Mouse (Mus musculus) liver, embryonic 13.5 days (tissue): ENCODE data around the gene Spta1. TPM values are rescaled to one million over a fixed set of nuclear protein-coding genes. Genes with fewer than 3 reads are reported as not detected.

ENCODE experiments used
- ATAC-seq: fragments of 200-750 bp; cut with Nextera tagmentation; 2 replicates; pipeline ENCODE4 v1.8.0; 2017; ENCODE audit warnings: low read depth, mild to moderate bottlenecking, moderate number of reproducible peaks, moderate library complexity
- DNase-seq: peaks from one replicate; pipeline ENCODE4 v3.0.0; 2022
- H3K27ac ChIP-seq: fragments of 300-500 bp; sonication (generic); 2 replicates; pipeline ENCODE4 v1.5.1; 2015; ENCODE audit warnings: moderate library complexity, mild to moderate bottlenecking, inconsistent platforms
- H3K27me3 ChIP-seq: fragments of 300-500 bp; sonication (generic); 2 replicates; pipeline ENCODE4 v1.6.1; 2015; ENCODE audit warnings: mild to moderate bottlenecking, inconsistent platforms
- H3K36me3 ChIP-seq: fragments of 300-500 bp; sonication (generic); 2 replicates; pipeline ENCODE4 v1.6.1; 2015; ENCODE audit warnings: mild to moderate bottlenecking, inconsistent platforms
- H3K4me1 ChIP-seq: fragments of 300-500 bp; sonication (generic); replicated peaks from 2 replicates; pipeline ENCODE4 v1.6.1; 2015; ENCODE audit warnings: inconsistent platforms
- H3K4me2 ChIP-seq: fragments of 300-500 bp; sonication (generic); 2 replicates; pipeline ENCODE4 v1.6.1; 2015; ENCODE audit warnings: inconsistent platforms, mild to moderate bottlenecking, moderate library complexity
- H3K4me3 ChIP-seq: fragments of 300-500 bp; sonication (generic); replicated peaks from 2 replicates; pipeline ENCODE4 v1.5.1; 2015; ENCODE audit warnings: mild to moderate bottlenecking, inconsistent platforms
- H3K9ac ChIP-seq: fragments of 300-500 bp; sonication (generic); 2 replicates; pipeline ENCODE4 v1.6.1; 2015; ENCODE audit warnings: mild to moderate bottlenecking, inconsistent platforms
- H3K9me3 ChIP-seq: fragments of 300-500 bp; sonication (generic); replicated peaks from 2 replicates; pipeline ENCODE4 v1.6.1; 2016; ENCODE audit warnings: inconsistent platforms
- WGBS: fragments of 180-500 bp; shearing (Covaris S2); methylation state at CpG from one replicate; pipeline ENCODE4 v1.1.7; 2015; ENCODE audit not compliant: insufficient replicate concordance; 5-methylcytosine and 5-hydroxymethylcytosine counted together
- polyA plus RNA-seq: library from polyadenylated mRNA; unstranded; fragments of >200 nt; fragmentation: Nextera tagmentation; extraction: Ambion mirVana; gene quantifications from 2 replicates; pipeline ENCODE4 v1.2.1, GENCODE M21; 2015

The Spta1 gene
- polyA plus RNA-seq, 1 experiment from 2014 or later, result 25.7 TPM

DNA sequence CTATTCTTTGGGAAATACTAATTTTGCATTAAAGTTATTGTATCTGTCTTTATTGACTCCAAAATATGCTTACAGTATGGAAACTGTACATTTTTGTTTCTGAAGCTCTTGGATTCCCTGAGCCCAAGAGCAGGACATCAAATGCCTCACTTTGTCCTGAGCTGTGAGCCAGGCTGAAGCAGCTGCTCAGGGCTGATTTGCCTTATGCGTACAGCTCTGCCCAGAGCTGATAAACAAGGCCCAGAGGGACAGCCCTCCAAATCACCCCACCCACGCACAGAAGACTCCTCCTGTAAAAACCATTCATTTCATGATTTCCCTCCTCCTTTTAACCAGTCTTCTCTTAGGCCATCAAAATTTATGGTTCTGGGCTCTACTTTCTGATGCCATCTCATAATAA lies 1.0 kb upstream of the Spta1 start:
- Histone ChIP-seq H3K4me1 (peaks cover 44% of the 10 kb centered on the region), H3K27me3 (no peaks in the 10 kb centered on the region), H3K27ac (peak overlapping the region; percentile 99), H3K4me2 (peak overlapping the region; percentile 79), H3K4me3 (peak overlapping the region; percentile 49), H3K9ac (peak overlapping the region; percentile 73), H3K36me3 (peaks cover 18% of the 10 kb centered on the region), H3K9me3 (no peaks in the 10 kb centered on the region)
- DNase-seq (peak; percentile 82), ATAC-seq (peak; percentile 100)
- WGBS, result 6% methylated on average over 2 of the region's 2 CpGs

DNA sequence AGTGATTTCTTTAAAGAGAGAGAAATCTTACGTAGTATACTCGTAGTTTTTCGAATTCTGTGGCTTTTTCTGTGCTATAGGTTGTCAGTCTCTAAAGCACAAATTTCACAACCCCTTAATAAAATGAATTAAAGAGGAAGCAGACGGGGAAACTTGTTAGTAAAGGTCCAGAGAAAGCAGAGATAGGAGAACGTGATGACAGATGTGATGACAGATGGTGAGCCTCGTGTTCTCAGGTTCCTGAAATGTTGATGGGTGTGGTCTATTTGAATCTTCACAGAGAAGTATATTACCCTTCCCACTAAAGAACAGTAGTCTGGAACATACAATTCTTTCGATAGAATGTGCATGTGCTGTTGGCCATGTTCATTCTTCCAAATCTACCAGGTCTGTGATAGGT lies 32.1 kb downstream of the Spta1 start:
- no peak for DNase-seq
- 62% methylated on average over 7 of the region's 7 CpGs for WGBS
- H3K4me1 ChIP-seq, result no peaks in the 10 kb centered on the region
- no peaks in the 10 kb centered on the region for H3K27me3 ChIP-seq
- H3K27ac ChIP-seq, result no peak overlapping the region
- peaks cover 75% of the 10 kb centered on the region for H3K36me3 ChIP-seq
- no peaks in the 10 kb centered on the region for H3K9me3 ChIP-seq
- H3K4me3 ChIP-seq, result no peak overlapping the region
- no peak overlapping the region for H3K9ac ChIP-seq
- 0 out of 2 replicates have a peak, but pooled peaks have one; percentile 16 for ATAC-seq
- no peak overlapping the region for H3K4me2 ChIP-seq

DNA sequence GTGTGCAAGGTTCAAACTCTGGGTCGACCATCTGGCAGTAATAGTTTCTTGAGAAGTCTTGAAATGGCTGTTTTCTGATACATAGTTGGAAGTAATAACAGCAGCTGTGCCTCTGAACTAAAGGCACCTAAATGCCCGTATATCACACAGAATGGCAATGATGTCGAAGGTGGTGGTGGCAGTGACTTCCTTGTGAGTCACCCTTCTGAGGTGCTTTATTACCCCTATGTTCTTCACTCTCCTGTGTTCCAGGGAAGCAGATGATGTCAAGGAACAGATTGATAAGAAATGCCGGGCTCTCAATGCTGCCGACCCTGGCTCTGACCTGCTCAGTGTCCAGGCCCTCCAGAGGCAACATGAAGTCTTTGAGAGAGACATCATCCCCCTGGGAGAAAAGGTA lies 39.7 kb downstream of the Spta1 start:
- H3K36me3 ChIP-seq, result peaks cover 90% of the 10 kb centered on the region
- no peaks in the 10 kb centered on the region for H3K9me3 ChIP-seq
- no peak overlapping the region for H3K4me2 ChIP-seq
- no peak for ATAC-seq
- no peak overlapping the region for H3K9ac ChIP-seq
- H3K4me3 ChIP-seq, result no peak overlapping the region
- DNase-seq, result no peak
- 76% methylated on average over 5 of the region's 5 CpGs for WGBS
- no peak overlapping the region for H3K27ac ChIP-seq
- H3K4me1 ChIP-seq, result no peaks in the 10 kb centered on the region
- H3K27me3 ChIP-seq, result no peaks in the 10 kb centered on the region

DNA sequence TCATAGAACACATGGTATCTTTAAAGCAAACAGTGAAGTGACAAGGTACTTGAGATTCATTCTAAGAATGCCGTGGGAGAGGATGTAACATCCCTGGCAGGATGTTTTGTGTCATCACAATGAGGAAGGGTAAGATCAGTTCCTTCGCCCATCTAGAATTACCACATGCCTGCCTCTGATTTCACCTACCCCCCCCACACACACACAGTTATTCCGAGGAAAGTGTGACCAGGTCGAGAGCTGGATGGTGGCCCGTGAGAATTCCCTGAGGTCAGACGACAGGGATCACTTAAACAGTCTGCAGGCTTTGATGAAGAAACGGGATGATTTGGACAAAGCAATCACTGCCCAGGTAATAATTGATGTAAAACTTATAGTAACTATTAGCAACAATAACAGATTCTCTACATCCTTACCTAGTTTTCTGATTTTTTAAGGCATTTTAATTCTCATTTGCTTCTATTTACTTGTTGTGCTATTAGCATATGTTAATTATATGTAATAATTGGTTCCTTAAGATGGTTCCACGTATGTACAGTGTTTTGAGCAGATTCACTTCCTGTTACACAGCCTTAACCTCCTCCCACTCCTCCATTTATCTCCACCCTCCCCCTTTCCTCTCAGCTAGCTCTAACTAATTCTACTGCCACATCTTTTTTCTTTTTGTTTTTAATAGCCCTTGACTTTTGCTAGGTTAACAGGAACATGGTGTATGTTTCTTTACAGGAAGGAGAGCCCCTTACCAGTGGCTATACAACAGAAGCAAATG lies 42.9 kb downstream of the Spta1 start:
- Histone ChIP-seq H3K4me3 (no peak overlapping the region), H3K9ac (no peak overlapping the region), H3K27me3 (no peaks in the 10 kb centered on the region), H3K27ac (no peak overlapping the region), H3K4me2 (no peak overlapping the region), H3K4me1 (no peaks in the 10 kb centered on the region), H3K36me3 (peaks cover 92% of the 10 kb centered on the region), H3K9me3 (no peaks in the 10 kb centered on the region)
- DNase-seq (no peak), ATAC-seq (no peak)
- 82% methylated on average over 8 of the region's 8 CpGs for WGBS

DNA sequence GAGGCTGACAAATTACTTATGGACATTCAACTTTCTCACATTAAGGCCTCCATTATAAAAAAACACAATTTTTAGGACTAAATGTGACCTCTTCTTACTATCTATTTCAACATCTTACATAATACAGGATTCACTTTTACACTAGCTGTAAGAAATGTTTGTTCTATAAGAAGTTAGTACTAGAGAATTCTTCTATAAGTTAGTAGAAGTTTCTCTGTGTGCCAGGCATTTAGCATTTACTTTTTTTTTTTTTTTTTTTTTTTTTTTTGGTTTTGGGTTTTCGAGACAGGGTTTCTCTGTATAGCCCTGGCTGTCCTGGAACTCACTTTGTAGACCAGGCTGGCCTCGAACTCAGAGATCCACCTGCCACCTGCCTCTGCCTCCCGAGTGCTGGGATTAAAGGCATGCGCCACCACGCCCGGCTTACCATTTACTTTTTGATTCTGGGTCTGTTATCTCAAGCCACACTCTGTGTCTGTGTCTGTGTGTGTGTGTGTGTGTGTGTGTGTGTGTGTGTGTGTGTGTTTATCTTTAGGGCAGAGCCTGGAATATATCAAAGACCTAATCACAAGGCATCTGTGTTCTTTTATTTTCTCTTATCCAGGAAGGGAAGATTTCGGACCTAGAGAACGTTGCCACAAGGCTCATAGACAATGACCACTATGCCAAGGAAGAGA lies 44.1 kb downstream of the Spta1 start:
- ATAC-seq, result peak; percentile 57; the same call in 1 of the 2 replicates
- H3K9ac ChIP-seq, result no peak overlapping the region
- H3K27ac ChIP-seq, result no peak overlapping the region
- H3K36me3 ChIP-seq, result peaks cover 84% of the 10 kb centered on the region
- no peak for DNase-seq
- no peaks in the 10 kb centered on the region for H3K4me1 ChIP-seq
- WGBS, result 60% methylated on average over 8 of the region's 8 CpGs
- H3K4me3 ChIP-seq, result no peak overlapping the region
- H3K27me3 ChIP-seq, result no peaks in the 10 kb centered on the region
- no peaks in the 10 kb centered on the region for H3K9me3 ChIP-seq
- H3K4me2 ChIP-seq, result no peak overlapping the region

DNA sequence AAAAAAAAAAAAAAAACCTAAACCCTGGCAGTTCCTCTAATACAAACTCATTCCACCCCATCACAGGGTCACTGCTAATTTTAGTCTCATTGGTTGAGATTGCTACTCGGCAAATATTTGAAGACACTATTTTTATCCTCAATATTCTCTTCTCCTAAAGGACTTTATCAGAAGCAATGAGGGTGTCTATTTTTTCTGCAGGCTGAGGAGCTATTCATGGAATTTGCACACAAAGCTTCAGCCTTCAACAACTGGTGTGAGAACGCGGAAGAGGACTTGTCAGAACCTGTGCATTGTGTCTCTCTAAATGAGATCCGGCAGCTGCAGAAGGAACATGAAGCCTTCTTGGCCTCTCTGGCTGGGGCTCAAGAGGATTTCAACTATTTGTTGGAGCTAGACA lies 67.3 kb downstream of the Spta1 start:
- 86% methylated on average over 4 of the region's 4 CpGs for WGBS
- Histone ChIP-seq H3K27me3 (no peaks in the 10 kb centered on the region), H3K4me3 (no peak overlapping the region), H3K9ac (no peak overlapping the region), H3K4me1 (no peaks in the 10 kb centered on the region), H3K9me3 (no peaks in the 10 kb centered on the region), H3K4me2 (no peak overlapping the region), H3K36me3 (peaks cover 84% of the 10 kb centered on the region), H3K27ac (no peak overlapping the region)
- DNase-seq (no peak), ATAC-seq (no peak)

DNA sequence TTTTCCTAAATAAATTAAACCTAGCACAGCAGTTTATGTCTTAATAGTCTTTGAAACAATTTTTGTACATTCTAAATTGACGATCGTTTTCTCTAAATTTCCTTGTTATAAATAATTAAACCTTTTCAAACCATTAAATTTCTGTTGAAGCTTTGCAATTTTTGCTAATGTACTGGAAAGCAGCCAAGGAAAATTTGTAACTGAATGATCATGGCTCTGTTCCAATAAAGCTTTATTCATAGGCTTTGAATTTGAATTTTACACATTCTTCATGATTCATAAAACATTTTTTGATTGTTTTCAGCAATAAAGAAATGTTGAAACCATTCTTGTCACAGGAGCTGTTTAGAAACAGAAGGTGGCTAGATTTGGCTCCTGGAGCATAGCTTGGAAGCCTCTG lies 72.0 kb downstream of the Spta1 start:
- H3K4me3 ChIP-seq, result no peak overlapping the region
- ATAC-seq (no peak), DNase-seq (no peak)
- no peaks in the 10 kb centered on the region for H3K9me3 ChIP-seq
- H3K4me2 ChIP-seq, result no peak overlapping the region
- H3K4me1 ChIP-seq, result no peaks in the 10 kb centered on the region
- H3K27me3 ChIP-seq, result no peaks in the 10 kb centered on the region
- WGBS, result 93% methylated on average over 2 of the region's 2 CpGs
- H3K27ac ChIP-seq, result no peak overlapping the region
- H3K36me3 ChIP-seq, result peaks cover 82% of the 10 kb centered on the region
- no peak overlapping the region for H3K9ac ChIP-seq

DNA sequence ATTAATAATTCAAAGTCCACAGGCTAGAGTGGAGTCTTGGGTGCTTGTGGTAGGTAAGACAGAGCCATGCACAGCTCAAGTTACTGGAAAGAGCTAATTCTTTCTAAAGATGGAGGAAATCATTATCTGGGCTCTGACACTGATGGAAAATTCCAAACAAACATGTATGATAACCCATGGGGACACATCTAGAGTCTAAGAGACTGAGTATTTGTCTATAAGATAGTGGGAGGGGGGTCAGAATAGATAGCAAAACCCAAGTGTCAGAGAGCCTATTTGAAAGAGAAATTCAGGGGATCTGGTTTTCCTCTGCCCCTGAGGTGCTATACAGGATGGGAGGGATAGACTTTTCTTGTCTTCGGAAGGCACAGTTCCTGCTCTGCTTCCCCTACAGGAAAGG lies 73.5 kb downstream of the Spta1 start:
- Histone ChIP-seq H3K4me3 (no peak overlapping the region), H3K9me3 (no peaks in the 10 kb centered on the region), H3K4me1 (no peaks in the 10 kb centered on the region), H3K4me2 (no peak overlapping the region), H3K9ac (no peak overlapping the region), H3K27ac (no peak overlapping the region), H3K27me3 (no peaks in the 10 kb centered on the region), H3K36me3 (peaks cover 80% of the 10 kb centered on the region)
- 83% methylated on average over 1 of the region's 1 CpGs for WGBS
- DNase-seq, result no peak
- ATAC-seq, result no peak

DNA sequence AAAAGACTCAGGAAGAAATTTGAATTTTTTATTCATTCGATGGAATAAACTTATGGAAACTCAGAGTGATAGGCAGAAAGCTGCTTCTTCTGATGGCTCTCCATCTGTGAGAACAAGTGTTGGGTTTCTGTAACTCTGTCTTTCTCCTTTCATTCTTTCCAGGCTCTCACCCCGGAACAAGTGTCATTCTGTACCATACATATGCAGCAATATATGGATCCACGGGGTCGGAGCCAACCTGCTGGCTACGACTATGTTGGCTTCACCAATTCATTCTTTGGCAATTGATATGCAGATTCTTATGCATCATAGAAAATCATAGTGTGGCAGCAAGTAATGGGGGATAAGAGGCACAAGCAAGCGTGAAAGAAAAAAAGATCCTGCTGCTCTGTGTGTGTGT lies 74.6 kb downstream of the Spta1 start:
- no peak for ATAC-seq
- Histone ChIP-seq H3K27me3 (no peaks in the 10 kb centered on the region), H3K9me3 (no peaks in the 10 kb centered on the region), H3K4me1 (no peaks in the 10 kb centered on the region), H3K9ac (no peak overlapping the region), H3K27ac (no peak overlapping the region), H3K4me3 (no peak overlapping the region), H3K36me3 (peaks cover 70% of the 10 kb centered on the region), H3K4me2 (no peak overlapping the region)
- DNase-seq, result no peak
- WGBS, result 90% methylated on average over 6 of the region's 6 CpGs

DNA sequence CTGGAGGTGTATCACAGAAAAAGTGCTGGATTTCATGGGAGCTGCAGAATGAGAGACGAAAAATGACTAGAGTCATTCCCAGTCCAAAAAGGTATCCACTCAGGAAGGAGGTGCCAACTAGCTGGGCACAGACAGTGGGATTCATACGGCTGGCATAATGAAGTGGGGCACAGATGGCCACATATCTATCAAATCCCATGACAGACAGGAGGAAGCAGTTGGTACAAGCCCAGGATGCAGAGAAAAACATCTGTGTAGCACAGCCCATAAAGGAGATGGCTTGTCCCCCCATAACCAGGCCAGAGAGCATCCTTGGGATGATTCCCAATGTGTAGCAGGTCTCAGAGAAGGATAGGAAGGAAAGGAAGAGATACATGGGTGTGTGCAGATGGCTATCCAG lies 77.8 kb downstream of the Spta1 start:
- H3K9me3 ChIP-seq, result no peaks in the 10 kb centered on the region
- H3K36me3 ChIP-seq, result peaks cover 45% of the 10 kb centered on the region
- WGBS, result 87% methylated on average over 2 of the region's 2 CpGs
- no peak overlapping the region for H3K27ac ChIP-seq
- no peaks in the 10 kb centered on the region for H3K4me1 ChIP-seq
- no peak for DNase-seq
- no peak for ATAC-seq
- no peak overlapping the region for H3K4me3 ChIP-seq
- no peaks in the 10 kb centered on the region for H3K27me3 ChIP-seq
- no peak overlapping the region for H3K9ac ChIP-seq
- no peak overlapping the region for H3K4me2 ChIP-seq

DNA sequence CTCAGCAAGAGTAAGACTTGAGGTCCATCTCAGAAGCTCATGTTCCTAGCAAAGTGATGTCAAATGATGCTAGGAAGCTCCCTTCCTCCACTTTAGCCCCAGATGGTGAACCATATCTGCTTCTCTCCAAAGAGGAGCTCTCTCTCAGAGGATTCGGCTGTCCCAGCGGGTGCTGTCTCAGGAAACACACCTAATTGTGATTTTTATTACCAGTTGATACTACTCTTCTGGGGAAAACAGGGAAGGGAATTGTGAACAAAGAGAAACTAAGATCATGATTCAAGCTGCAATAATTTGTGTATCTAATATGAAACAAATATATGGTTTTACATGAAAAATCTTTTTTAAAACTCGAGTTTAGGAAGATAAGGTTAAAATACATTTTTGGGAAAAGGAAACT lies 79.4 kb downstream of the Spta1 start, which contains the start of gene Olfr419:
TSS of gene Olfr419 (minus strand) at position 101 of the 400 bp plus-strand sequence.
- Histone ChIP-seq H3K27me3 (no peaks in the 10 kb centered on the region), H3K27ac (no peak within 1 kb of the TSS), H3K4me3 (no peak within 1 kb of the TSS), H3K9ac (no peak within 1 kb of the TSS), H3K4me2 (no peak within 1 kb of the TSS), H3K4me1 (no peaks in the 10 kb centered on the region), H3K36me3 (peaks cover 31% of the 10 kb centered on the region), H3K9me3 (no peaks in the 10 kb centered on the region)
- no peak for DNase-seq
- ATAC-seq, result no peak
- 75% methylated on average over 3 of the region's 3 CpGs for WGBS

DNA sequence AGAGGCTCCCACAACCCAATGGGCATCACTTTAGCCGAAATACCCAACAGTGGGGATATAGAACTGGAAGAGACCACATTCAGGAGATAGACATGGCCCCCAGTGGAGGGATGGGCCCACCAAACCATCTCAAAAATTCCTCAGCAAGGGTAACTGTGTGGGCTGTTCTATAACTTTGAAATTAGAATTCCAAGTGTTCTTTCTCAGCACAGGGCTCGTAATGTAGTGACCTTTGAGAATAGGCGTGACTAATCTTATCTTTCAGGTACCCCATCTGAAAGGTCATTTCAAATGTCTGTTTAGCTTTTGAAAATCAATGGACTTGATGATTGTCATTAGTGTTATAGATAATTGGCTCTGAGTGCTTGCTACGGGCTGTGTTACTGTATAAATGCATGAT lies 95.2 kb downstream of the Spta1 start:
- no peaks in the 10 kb centered on the region for H3K4me1 ChIP-seq
- ATAC-seq (no peak), DNase-seq (no peak)
- H3K9me3 ChIP-seq, result no peaks in the 10 kb centered on the region
- H3K27me3 ChIP-seq, result no peaks in the 10 kb centered on the region
- H3K9ac ChIP-seq, result no peak overlapping the region
- H3K36me3 ChIP-seq, result no peaks in the 10 kb centered on the region
- no peak overlapping the region for H3K4me2 ChIP-seq
- H3K27ac ChIP-seq, result no peak overlapping the region
- H3K4me3 ChIP-seq, result no peak overlapping the region
- 61% methylated on average over 4 of the region's 4 CpGs for WGBS
